ENCODE assay signal across 31 mouse cellular contexts in genomic region chr2:131944370-131944769, GRCm38 (mm10). TPM values are rescaled to one million over a fixed set of nuclear protein-coding genes. Genes with fewer than 3 reads are reported as not detected.
DNase-seq lines count a peak whose midpoint lies in the region; ATAC-seq lines count a peak whose summit lies in the region.
"Had no signal": no experiment of that assay in that cellular context is flagged by ENCODE, and none has a peak within 500 bp of the region (broad histone marks: within the 10 kb centered on the region; RNA-seq: fewer than 3 reads in every experiment).

No protein-coding gene starts in this region.

- no peaks in the 10 kb centered on the region for H3K9me3 ChIP-seq in lung, embryonic 15.5 days
- H3K9me3 ChIP-seq: forebrain, embryonic 13.5 days; hindbrain, embryonic 12.5 days; limb, embryonic 10.5 days; limb, embryonic 15.5 days; liver, embryonic 13.5 days; midbrain, embryonic 12.5 days; neural tube, embryonic 13.5 days had no signal

- H3K4me2 ChIP-seq in lung, embryonic 15.5 days: no peak overlapping the region
- H3K4me2 ChIP-seq: forebrain, embryonic 13.5 days; heart, embryonic 11.5 days; hindbrain, embryonic 12.5 days; limb, embryonic 15.5 days; liver, embryonic 13.5 days; lung, embryonic 14.5 days; midbrain, embryonic 12.5 days; neural tube, embryonic 13.5 days had no signal

- H3K4me1 ChIP-seq in lung, embryonic 15.5 days: 0 out of 2 replicates have a peak, but pooled peaks cover 5% of the 10 kb centered on the region
- H3K4me1 ChIP-seq: hindbrain, embryonic 12.5 days; limb, embryonic 10.5 days; neural tube, embryonic 13.5 days had no signal

- no peaks in the 10 kb centered on the region for H3K36me3 ChIP-seq in lung, embryonic 15.5 days
- H3K36me3 ChIP-seq: hindbrain, embryonic 12.5 days; limb, embryonic 10.5 days; limb, embryonic 15.5 days; liver, embryonic 13.5 days; midbrain, embryonic 12.5 days; neural tube, embryonic 13.5 days had no signal

- 17% methylated on average over 1 of the region's 1 CpGs for WGBS in lung, embryonic 15.5 days

- intact Hi-C loops in heart, postnatal 25 days (cut with DNase I): loop anchor here (10.0 kb wide), 1 partner anchor 400 kb away; no protein-coding TSS in a partner anchor
- intact Hi-C loops in heart, postnatal 36 days (cut with DNase I): no loop called here

- H3K27me3 ChIP-seq in lung, embryonic 15.5 days: no peaks in the 10 kb centered on the region
- H3K27me3 ChIP-seq: forebrain, embryonic 13.5 days; limb, embryonic 15.5 days; midbrain, embryonic 12.5 days; neural tube, embryonic 13.5 days had no signal

- H3K9ac ChIP-seq in lung, embryonic 15.5 days: no peak overlapping the region
- H3K9ac ChIP-seq: forebrain, embryonic 13.5 days; hindbrain, embryonic 12.5 days; limb, embryonic 15.5 days; liver, embryonic 13.5 days; lung, embryonic 14.5 days; midbrain, embryonic 12.5 days; neural tube, embryonic 13.5 days had no signal

- ATAC-seq in lung, embryonic 15.5 days (ENCODE audit: borderline replicate concordance, extremely low read depth, low FRiP score, low TSS enrichment): no peak
- ATAC-seq: CD4-positive, CD25-positive, alpha-beta regulatory T cell, adult 4 months; forebrain, embryonic 13.5 days; intestine, embryonic 16.5 days had no signal

- peak; percentile 0 for DNase-seq in heart, postnatal 25 days (ENCODE audit: low spot score)
- DNase-seq in heart, postnatal 36 days: no peak
- no peak for DNase-seq in lung, postnatal 14 days
- peak; percentile 0 for DNase-seq in right cerebral cortex, postnatal 25 days
- DNase-seq in right cerebral cortex, adult 2 months (ENCODE audit: low spot score in 2 of 2): no peak
- DNase-seq in testis, postnatal 14 days (ENCODE audit: low spot score): peak; percentile 1
- DNase-seq: adrenal gland, postnatal 14 days; cerebellum, adult 11 months; cerebellum, adult 9-10 months; cerebellum, postnatal 36 days; kidney, postnatal 36 days; layer of hippocampus, postnatal 36 days; liver, embryonic 13.5 days; retina, postnatal 1 day had no signal

- H3K4me3 ChIP-seq in lung, embryonic 15.5 days: no peak overlapping the region
- H3K4me3 ChIP-seq: forebrain, embryonic 13.5 days; hindbrain, embryonic 12.5 days; limb, embryonic 10.5 days; limb, embryonic 15.5 days; liver, embryonic 13.5 days; midbrain, embryonic 12.5 days; neural tube, embryonic 13.5 days had no signal

- H3K27ac ChIP-seq in lung, embryonic 15.5 days: peak overlapping the region; percentile 46; the same call in 1 of the 2 replicates
- H3K27ac ChIP-seq: forebrain, embryonic 13.5 days; hindbrain, embryonic 12.5 days; limb, embryonic 10.5 days; limb, embryonic 15.5 days; liver, embryonic 13.5 days; midbrain, embryonic 12.5 days; neural tube, embryonic 13.5 days had no signal

RNA-seq across cellular contexts. Expression of gene Prnd, which starts 6.3 kb away (rescaled TPM):
- 1 to 10 TPM; 1.4 to 2.0 TPM for total RNA-seq in heart, postnatal 25 days (2021)
- 1 to 10 TPM; 1.4 to 2.4 TPM for total RNA-seq in heart, postnatal 36 days (2021)
- 44.2 and 44.8 TPM in 2 replicates for polyA plus RNA-seq in lung, embryonic 15.5 days (2015; fragmentation: Nextera tagmentation; extraction: Ambion mirVana)
- total RNA-seq: megakaryocyte, adult 5-6 weeks had no signal

RNA-seq across cellular contexts. Expression of gene Prn, which starts 34.6 kb away (rescaled TPM):
- total RNA-seq in heart, postnatal 25 days (2021): 1 to 10 TPM; 1.9 to 2.5 TPM
- 1 to 10 TPM in 1 of 2 experiments, not detected in 1; 1.8 TPM for total RNA-seq in heart, postnatal 36 days (2021)
- not detected in 2 replicates for polyA plus RNA-seq in lung, embryonic 15.5 days (2015; fragmentation: Nextera tagmentation; extraction: Ambion mirVana)
- total RNA-seq: gastrocnemius, postnatal 10 days; layer of hippocampus, postnatal 36 days; megakaryocyte, adult 5-6 weeks had no signal
- polyA plus RNA-seq: CD4-positive, CD25-positive, alpha-beta regulatory T cell, adult 4 months; embryonic facial prominence, embryonic 11.5 days; forebrain, embryonic 13.5 days; gonadal fat pad, adult 2 months; heart, embryonic 11.5 days; hindbrain, embryonic 12.5 days; intestine, embryonic 16.5 days; limb, embryonic 10.5 days; limb, embryonic 15.5 days; liver, embryonic 13.5 days; lung, embryonic 14.5 days; midbrain, embryonic 12.5 days; neural tube, embryonic 13.5 days; spleen, adult 2 months; urinary bladder, adult 2 months had no signal

RNA-seq across cellular contexts. Expression of gene Prnp, which starts 34.6 kb away (rescaled TPM):
- 10 to 100 TPM; 89.2 to 90.0 TPM for total RNA-seq in heart, postnatal 25 days (2021)
- 100 to 1,000 TPM; 102 to 117 TPM for total RNA-seq in heart, postnatal 36 days (2021)
- 53.2 and 57.0 TPM in 2 replicates for polyA plus RNA-seq in lung, embryonic 15.5 days (2015; fragmentation: Nextera tagmentation; extraction: Ambion mirVana)

Comparison
In these comparisons a context has a peak if more than half of its experiments do, and no peak if none do; other contexts are left out.
1. DNase-seq: peak in heart, postnatal 25 days (single experiment), right cerebral cortex, postnatal 25 days (single experiment) and testis, postnatal 14 days (single experiment); none in heart, postnatal 36 days (0 of 2), lung, postnatal 14 days (single experiment) and right cerebral cortex, adult 2 months (0 of 2).